Mouse (Mus musculus) R1 (cell line): ENCODE results near the gene Pigm.

ENCODE experiments used
- DNase-seq: peaks from one replicate; pipeline ENCODE4 v3.0.0-alpha.2; 2018; ENCODE audit warnings: low read depth, low spot score

Pigm gene

DNA sequence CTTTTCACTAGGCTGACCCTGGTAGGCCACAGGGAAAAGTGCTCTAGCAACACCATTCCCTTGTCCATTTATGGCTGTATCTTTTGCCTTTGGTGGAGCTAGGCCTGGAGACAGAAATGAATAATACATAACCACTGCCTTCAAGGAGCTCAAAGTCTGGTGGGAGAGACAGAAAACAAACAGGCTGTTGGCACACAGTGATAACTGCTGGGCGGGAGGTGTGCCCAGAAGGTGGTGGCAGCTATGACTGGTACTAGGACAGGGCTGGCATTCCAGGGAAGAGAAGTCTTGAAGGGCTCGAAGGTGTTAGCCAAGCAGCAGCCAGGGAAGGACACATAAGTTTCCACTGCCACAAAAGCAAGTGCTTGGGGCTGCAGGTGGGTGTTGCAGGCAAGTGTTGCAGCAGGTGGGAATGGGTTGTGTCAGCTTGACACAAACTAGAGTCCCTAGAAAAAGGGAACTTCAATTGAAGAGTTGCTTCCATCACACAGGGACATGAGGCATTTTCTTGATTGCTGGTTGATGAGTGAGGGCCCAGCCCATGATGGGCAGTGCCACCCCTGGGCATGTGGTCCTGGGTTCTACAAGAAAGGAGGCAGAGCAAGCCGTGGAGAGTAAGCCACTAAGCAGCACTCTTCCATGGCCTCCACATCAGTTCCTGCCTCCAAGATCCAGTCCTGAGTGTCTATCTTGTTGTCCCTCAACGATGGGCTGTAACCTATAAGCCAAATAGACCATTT is 37.3 kb downstream of the Pigm start:
- no peak for DNase-seq

DNA sequence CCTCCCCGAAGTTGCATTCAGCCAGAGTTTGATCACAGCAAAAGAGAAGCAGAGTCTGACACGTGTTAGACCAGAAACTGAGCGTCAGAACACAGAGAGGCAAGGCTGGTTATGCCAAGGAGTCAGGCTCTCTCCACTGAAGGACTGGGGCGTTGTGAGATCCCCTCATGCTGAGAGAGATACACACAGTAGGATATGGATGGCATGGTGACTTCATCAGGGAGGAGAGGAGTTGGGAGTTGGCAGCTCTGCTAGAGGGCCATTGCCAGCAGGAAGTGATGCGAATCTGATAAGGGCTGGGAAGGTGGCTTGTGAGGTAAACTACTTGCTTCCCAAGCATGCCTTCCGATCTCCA is 37.9 kb downstream of the Pigm start:
- no peak for DNase-seq

DNA sequence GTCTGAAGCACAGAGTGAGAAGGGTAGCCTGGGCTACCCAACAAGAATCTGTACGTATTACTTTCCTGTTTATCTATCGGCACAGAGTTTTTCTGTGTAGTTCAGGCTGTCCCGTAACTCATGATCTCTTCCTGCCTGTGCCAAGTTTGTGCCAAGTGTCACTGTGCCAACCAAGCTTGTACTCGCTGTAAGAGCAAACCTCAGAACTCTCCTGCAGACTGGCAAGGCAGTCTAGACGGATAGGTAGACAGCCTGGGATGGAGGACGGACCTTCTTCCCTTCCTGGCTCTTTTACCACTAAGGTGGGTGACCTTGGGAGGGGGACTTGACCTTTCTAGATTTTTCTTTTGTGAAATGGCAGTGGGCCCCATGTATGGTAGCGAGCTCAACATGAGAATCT is 38.7 kb downstream of the Pigm start:
- no peak for DNase-seq

DNA sequence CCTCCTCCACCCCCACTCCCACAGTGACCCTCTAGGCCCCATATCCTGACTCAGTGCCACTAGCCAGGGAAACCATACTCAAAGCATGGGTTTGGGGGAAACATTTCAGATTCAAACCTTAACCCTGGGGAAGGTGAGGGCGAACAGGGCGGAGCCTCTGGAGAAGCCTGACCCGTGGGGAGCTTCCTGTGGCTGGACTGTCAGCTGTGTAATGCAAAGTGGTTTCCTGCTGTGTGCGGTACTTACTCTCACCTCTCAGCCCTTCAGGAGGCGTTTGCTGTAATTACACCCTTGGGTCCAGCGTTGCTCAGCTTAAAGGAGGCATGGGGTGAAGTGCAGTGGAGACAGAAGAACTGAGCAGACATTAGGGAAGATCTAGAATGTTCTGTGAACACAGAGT is 41.8 kb downstream of the Pigm start:
- peak; percentile 91 for DNase-seq

DNA sequence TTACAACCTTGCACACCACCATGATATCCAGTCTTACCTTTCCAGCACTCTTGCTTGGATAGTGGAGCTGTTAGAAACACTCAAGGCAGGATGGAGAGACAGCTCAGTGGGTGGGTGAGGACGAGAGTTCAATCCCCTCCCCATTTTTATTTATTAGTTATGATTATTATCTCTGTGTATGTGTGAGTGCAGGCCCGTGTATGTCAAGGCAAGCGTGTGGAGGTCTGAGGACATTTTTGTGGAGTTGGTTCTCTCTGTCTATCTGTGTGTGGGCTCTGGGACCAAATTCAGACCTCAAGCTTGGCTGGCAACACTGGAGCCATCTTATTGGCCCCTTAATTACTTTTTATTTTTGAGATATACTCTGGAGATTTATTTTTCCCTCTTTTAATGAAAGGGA is 42.3 kb downstream of the Pigm start:
- no peak for DNase-seq

DNA sequence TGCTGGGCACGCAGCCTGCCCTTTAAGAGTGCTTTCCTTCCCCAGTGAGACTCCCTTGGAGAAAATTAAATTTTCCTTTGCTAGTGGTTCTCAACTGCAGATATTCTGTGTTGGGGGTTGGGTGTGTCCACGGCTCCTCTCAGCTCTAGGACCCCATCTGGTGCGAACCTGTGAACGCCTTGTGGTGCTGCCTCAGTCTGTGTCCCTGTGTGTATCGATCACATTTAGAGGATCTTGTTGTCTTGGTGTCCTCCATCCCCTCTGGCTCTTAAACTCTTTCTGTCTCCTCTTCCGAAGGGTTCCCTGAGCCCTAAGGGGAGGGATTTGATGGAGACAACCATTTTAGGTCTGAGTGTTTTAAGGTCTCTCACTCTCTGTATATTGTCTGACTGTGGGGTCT is 43.8 kb downstream of the Pigm start:
- no peak for DNase-seq

DNA sequence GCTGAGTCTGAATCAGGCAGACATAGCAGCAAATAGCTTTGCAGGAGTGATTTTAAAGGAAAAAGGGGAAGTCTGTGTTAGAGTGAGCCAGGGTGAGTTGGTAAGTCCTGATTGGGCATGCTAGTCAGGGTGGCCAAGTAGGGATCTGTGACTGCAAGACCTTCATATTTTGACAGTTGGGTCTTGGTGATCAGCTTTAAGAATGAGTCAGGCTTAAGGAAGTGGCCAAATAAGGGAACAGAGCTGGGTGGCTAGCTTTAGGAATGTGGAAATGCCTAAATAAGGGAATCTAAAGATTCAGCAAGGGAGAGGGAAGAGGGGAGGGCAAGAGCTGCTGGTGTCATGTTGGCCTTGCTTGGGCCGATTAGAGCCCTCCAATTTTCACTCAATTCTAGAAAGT is 47.0 kb downstream of the Pigm start:
- DNase-seq, result no peak

DNA sequence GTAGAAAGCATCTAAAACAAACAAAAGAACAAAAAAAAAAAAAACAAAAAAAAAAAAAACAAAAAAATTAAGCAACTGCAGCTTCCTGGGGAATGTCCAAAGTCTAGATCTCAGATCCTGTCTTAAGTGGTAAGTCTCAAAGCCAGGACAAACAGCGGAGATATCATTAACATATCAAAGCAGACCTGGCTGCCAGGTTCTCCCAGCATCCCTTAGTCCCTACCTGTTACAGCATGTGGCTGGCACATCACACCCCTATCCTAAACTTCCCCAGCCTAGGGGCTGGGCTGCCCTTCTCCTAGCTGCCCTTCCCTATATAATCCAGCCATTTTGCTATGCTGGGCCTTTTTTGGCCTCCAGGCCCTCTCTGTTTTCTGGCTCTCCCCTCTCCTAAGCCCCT is 50.1 kb downstream of the Pigm start:
- DNase-seq, result peak; percentile 32

DNA sequence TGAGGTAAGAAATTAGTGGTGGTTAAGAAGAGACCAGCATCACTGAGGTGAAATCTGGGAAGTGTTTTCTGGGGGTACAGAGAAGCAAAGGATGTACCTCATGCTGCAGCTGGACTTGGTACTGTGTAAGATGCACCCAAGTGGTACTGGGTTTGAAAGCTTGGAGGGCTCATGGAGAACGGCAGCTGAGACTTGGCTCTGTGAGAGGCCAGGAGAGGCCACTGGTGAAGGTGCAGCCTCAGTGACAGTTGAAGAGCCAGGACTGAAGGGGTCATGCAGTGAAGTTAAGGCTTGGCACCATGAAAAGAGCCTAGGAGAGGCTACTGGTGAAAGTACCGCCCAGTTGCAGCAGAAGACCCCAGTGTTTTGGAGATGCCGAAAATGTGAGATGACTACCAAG is 51.5 kb downstream of the Pigm start:
- DNase-seq, result no peak

DNA sequence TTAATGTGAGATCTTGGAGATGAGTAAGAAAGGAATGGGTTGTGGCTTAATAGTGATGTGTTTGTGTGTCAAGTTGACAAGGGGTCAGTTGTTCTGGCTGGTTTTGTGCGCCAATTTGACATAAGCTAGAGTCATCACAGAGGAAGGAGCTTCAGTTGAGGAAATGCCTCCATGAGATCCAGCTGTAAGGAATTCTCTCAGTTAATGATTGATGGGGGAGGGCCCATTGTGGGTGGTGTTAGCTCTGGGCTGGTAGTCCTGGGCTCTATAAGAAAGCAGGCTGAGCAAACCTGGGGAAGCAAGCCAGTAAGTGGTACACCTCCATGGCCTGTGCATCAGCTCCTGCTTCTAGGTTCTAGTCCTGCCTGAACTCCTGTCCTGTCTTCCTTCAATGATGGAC is 52.3 kb downstream of the Pigm start:
- no peak for DNase-seq

DNA sequence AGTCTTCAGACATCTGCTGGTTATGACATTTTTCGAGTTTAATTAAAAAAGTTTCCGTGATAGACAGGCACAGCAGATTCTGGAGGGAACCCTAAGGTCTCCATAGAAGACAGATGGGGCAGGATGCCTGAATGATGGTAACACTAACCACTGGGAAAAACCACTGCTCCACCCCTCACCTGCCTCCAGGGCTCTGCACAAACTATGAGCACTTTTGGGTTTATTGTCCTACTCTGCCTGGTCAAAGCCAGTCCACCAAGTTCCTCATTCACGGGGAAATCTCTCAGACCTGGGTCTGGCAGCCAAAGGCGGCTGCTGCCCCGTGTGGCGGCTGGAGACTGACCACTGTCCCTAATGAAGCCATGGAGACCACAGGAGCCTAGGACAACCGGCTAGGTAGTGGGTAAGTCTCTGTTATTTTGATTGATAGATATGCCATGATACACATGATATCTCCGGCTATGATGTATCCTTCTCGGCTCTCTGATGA is 54.4 kb downstream of the Pigm start:
- DNase-seq, result no peak

DNA sequence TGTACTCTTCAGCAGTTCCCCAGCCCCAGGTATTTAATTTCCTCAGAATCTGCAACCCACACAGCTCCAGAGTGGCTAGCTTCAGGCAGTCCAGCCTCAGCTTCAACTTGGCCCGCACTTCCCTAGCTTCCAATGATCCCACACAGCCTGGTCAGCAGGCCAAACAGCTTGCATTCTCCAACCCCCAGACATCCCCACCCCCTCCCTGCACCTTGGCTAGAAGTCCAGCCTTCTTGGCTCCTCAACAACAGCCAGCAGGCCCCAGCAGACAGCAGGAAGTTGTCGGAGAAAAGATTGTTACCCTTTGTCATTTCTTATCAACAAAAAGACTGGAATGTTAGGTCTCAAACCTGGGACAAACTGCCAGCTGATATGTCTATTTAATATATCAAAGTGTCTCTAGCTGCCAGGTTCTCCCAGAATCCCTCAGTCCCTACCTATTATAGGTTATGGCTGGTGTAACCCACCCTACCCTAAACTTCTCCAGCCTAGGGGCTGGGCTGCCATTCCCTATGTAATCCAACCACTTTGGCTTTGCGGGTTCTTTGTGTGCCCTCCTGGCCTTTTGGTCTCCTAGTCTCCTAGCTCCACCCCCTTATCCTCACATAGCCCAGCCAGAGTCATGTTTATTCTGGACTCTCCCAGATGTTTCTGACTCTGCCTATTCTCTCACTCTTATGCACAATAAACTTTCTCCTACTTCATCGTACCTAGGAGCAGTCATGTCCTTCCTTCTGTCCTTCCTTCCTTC is 55.7 kb downstream of the Pigm start:
- DNase-seq, result no peak

DNA sequence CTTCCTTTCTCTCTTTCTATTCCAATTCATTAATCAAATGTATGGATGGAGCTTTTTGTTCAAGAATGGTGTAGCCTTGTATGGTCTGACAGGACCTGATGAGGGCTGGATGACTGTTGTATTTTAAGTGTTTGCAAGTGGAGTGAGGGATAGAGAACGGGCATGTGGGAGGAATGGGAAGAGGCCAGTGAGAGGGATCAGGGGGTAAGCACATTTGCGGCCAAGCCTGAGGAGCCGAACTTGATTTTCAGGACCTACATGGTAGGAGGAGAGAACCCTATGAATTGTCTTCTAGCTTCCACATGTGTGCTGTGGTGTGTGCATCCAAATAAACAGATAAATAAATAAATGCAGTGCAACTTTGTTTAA is 56.2 kb downstream of the Pigm start:
- DNase-seq, result no peak

DNA sequence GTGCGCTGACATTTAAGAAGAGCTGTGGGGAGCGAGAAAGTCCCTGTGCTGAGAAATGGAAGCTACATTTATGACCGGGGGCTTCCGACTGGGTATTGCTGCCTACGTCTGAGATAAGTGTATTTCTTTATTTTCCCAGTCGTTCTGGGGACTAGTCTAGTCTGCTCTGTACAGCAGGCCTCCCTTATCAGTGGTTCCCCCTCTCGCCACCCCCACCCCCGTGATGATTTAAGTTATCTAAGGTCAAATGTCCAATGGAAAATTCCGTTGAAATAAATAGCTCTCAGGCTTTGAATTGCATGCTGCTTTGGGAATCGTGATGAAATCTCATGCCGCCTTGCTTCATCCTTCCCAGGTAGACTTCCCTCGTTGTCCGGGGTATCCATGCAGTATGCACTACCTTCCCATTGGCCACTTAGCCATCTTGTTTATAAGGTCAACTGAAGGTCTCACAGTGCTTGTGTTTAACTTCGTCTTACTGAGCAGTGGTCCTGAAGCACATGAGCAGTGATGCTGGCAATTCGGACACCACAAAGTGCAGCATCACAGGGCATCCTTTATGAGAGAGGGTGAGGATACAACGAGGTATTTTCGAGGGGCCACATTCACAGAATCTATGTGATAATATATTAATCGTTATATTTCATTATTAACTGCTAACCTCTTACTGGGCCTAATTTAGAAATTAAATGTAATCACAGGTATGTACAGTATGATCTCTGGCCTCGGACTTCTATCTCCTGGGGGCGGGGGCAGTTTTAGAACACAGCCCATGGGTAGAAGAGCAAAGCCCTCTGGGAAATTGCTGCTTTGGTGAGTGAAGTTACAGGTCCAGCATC is 56.9 kb downstream of the Pigm start:
- DNase-seq, result no peak
